Mouse (Mus musculus): ENCODE measurements around the gene Mdga2. TPM values are rescaled to one million over a fixed set of nuclear protein-coding genes. Genes with fewer than 3 reads are reported as not detected.

Gene Mdga2
- total RNA-seq, 1 experiment: not detected

- DNase-seq (ENCODE audit: low read depth, low spot score): no peak
- in situ Hi-C loops (cut with MboI; ENCODE audit: low sequenced_read_pairs in 2 of 2, unreplicated experiment in 2 of 2): no loop called here
- TF ChIP-seq ZC3H11A (IDR thresholded peaks at IDR 0.05; ENCODE audit: borderline replicate concordance, low read depth, low read length): no peak
- no peak for TF ChIP-seq MAFK (IDR thresholded peaks at IDR 0.05; ENCODE audit: insufficient read depth, low read depth, low read length)
- TF ChIP-seq ZNF384 (IDR thresholded peaks at IDR 0.05; ENCODE audit: low read depth, low read length): no peak
- Histone ChIP-seq H3K27ac (ENCODE audit: insufficient read depth, low read depth, low read length, poor library complexity, severe bottlenecking) (no peak overlapping the region), H3K9ac (ENCODE audit: insufficient read depth, low read depth, low read length, poor library complexity, severe bottlenecking) (no peak overlapping the region), H3K4me3 (ENCODE audit: insufficient read depth in 1 of 2, low read depth in 1 of 2, low read length in 2 of 2, poor library complexity in 1 of 2, severe bottlenecking in 1 of 2) (no peak overlapping the region), H3K36me3 (ENCODE audit: control insufficient read depth, insufficient read depth, low read length, poor library complexity, severe bottlenecking) (no peaks in the 10 kb centered on the region), H3K4me1 (ENCODE audit: control insufficient read depth in 2 of 2, insufficient read depth in 2 of 2, low read length in 2 of 2, poor library complexity in 1 of 2) (no peaks in the 10 kb centered on the region), H3K9me3 (ENCODE audit: control insufficient read depth, insufficient read depth, low read depth, low read length) (no peaks in the 10 kb centered on the region)
Measured at GRCm38 (mm10) chr12:67127457-67127856, 94.9 kb downstream of the Mdga2 start.

- DNase-seq (ENCODE audit: low read depth, low spot score): no peak
- no peak overlapping the region for H3K27ac ChIP-seq (ENCODE audit: insufficient read depth, low read depth, low read length, poor library complexity, severe bottlenecking)
- TF ChIP-seq ZC3H11A (IDR thresholded peaks at IDR 0.05; ENCODE audit: borderline replicate concordance, low read depth, low read length) (no peak), MAFK (IDR thresholded peaks at IDR 0.05; ENCODE audit: insufficient read depth, low read depth, low read length) (no peak), HCFC1 (IDR thresholded peaks at IDR 0.05; ENCODE audit: borderline replicate concordance, insufficient read depth, low read length) (no peak), ZNF384 (IDR thresholded peaks at IDR 0.05; ENCODE audit: low read depth, low read length) (no peak), CHD2 (IDR thresholded peaks at IDR 0.05; ENCODE audit: low read depth, low read length) (no peak)
- H3K9me3 ChIP-seq (ENCODE audit: control insufficient read depth, insufficient read depth, low read depth, low read length): no peaks in the 10 kb centered on the region
- H3K9ac ChIP-seq (ENCODE audit: insufficient read depth, low read depth, low read length, poor library complexity, severe bottlenecking): no peak overlapping the region
- no peaks in the 10 kb centered on the region for H3K36me3 ChIP-seq (ENCODE audit: control insufficient read depth, insufficient read depth, low read length, poor library complexity, severe bottlenecking)
- in situ Hi-C loops (cut with MboI; ENCODE audit: low sequenced_read_pairs in 2 of 2, unreplicated experiment in 2 of 2): no loop called here
- H3K4me1 ChIP-seq (ENCODE audit: control insufficient read depth in 2 of 2, insufficient read depth in 2 of 2, low read length in 2 of 2, poor library complexity in 1 of 2): no peaks in the 10 kb centered on the region
- no peak overlapping the region for H3K4me3 ChIP-seq (ENCODE audit: insufficient read depth in 1 of 2, low read depth in 1 of 2, low read length in 2 of 2, poor library complexity in 1 of 2, severe bottlenecking in 1 of 2)
Measured at GRCm38 (mm10) chr12:67123874-67124273, 98.5 kb downstream of the Mdga2 start.

- no peaks in the 10 kb centered on the region for H3K36me3 ChIP-seq (ENCODE audit: control insufficient read depth, insufficient read depth, low read length, poor library complexity, severe bottlenecking)
- H3K4me1 ChIP-seq (ENCODE audit: control insufficient read depth in 2 of 2, insufficient read depth in 2 of 2, low read length in 2 of 2, poor library complexity in 1 of 2): no peaks in the 10 kb centered on the region
- H3K27ac ChIP-seq (ENCODE audit: insufficient read depth, low read depth, low read length, poor library complexity, severe bottlenecking): no peak overlapping the region
- H3K4me3 ChIP-seq (ENCODE audit: insufficient read depth in 1 of 2, low read depth in 1 of 2, low read length in 2 of 2, poor library complexity in 1 of 2, severe bottlenecking in 1 of 2): no peak overlapping the region
- no peak for DNase-seq (ENCODE audit: low read depth, low spot score)
- TF ChIP-seq ZC3H11A (IDR thresholded peaks at IDR 0.05; ENCODE audit: borderline replicate concordance, low read depth, low read length) (no peak), ZNF384 (IDR thresholded peaks at IDR 0.05; ENCODE audit: low read depth, low read length) (no peak), MAFK (IDR thresholded peaks at IDR 0.05; ENCODE audit: insufficient read depth, low read depth, low read length) (no peak), CHD2 (IDR thresholded peaks at IDR 0.05; ENCODE audit: low read depth, low read length) (no peak), HCFC1 (IDR thresholded peaks at IDR 0.05; ENCODE audit: borderline replicate concordance, insufficient read depth, low read length) (no peak)
- no peak overlapping the region for H3K9ac ChIP-seq (ENCODE audit: insufficient read depth, low read depth, low read length, poor library complexity, severe bottlenecking)
- in situ Hi-C loops (cut with MboI; ENCODE audit: low sequenced_read_pairs in 2 of 2, unreplicated experiment in 2 of 2): no loop called here
- no peaks in the 10 kb centered on the region for H3K9me3 ChIP-seq (ENCODE audit: control insufficient read depth, insufficient read depth, low read depth, low read length)
Measured at GRCm38 (mm10) chr12:67118652-67119515, 103.5 kb downstream of the Mdga2 start.

- Histone ChIP-seq H3K9me3 (ENCODE audit: control insufficient read depth, insufficient read depth, low read depth, low read length) (no peaks in the 10 kb centered on the region), H3K9ac (ENCODE audit: insufficient read depth, low read depth, low read length, poor library complexity, severe bottlenecking) (no peak overlapping the region), H3K4me1 (ENCODE audit: control insufficient read depth in 2 of 2, insufficient read depth in 2 of 2, low read length in 2 of 2, poor library complexity in 1 of 2) (no peaks in the 10 kb centered on the region), H3K4me3 (ENCODE audit: insufficient read depth in 1 of 2, low read depth in 1 of 2, low read length in 2 of 2, poor library complexity in 1 of 2, severe bottlenecking in 1 of 2) (no peak overlapping the region), H3K36me3 (ENCODE audit: control insufficient read depth, insufficient read depth, low read length, poor library complexity, severe bottlenecking) (no peaks in the 10 kb centered on the region), H3K27ac (ENCODE audit: insufficient read depth, low read depth, low read length, poor library complexity, severe bottlenecking) (no peak overlapping the region)
- DNase-seq (ENCODE audit: low read depth, low spot score): no peak
- in situ Hi-C loops (cut with MboI; ENCODE audit: low sequenced_read_pairs in 2 of 2, unreplicated experiment in 2 of 2): no loop called here
- TF ChIP-seq CHD2 (IDR thresholded peaks at IDR 0.05; ENCODE audit: low read depth, low read length) (no peak), ZC3H11A (IDR thresholded peaks at IDR 0.05; ENCODE audit: borderline replicate concordance, low read depth, low read length) (no peak), HCFC1 (IDR thresholded peaks at IDR 0.05; ENCODE audit: borderline replicate concordance, insufficient read depth, low read length) (no peak), MAFK (IDR thresholded peaks at IDR 0.05; ENCODE audit: insufficient read depth, low read depth, low read length) (no peak), ZNF384 (IDR thresholded peaks at IDR 0.05; ENCODE audit: low read depth, low read length) (no peak)
Measured at GRCm38 (mm10) chr12:67104171-67104570, 118.2 kb downstream of the Mdga2 start.

Data from ES-E14 (cell line).